Mouse (Mus musculus) monocyte, adult 2 months (primary cell): ENCODE data around the gene Hivep3.

Source experiments
- DNase-seq, 2 experiments: peaks; one replicate each; pipeline ENCODE4 v3.0.0; 2022; ENCODE audit warnings: low spot score in 2 of 2, low read depth in 1 of 2

Hivep3 gene

DNA sequence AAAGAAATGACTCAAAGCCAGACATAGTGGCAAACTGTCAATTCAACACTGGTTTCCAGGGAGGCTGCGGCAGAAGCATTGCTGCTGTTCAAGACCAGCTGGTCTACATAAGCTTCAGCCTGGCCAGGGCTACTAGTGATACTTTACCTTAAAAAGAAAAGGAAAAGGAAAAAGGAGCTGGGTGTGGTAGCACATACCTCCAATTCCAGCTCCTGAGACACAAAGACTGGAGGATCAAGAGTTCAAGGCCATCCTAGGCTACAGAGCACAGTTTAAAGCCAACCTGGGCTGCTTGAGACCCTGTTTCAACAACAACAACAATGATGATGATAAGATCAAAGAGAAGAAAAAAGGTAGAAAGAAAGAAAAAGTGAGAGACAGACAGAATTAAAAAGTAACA, 452.9 kb downstream of the Hivep3 start:
- DNase-seq, result no peak

DNA sequence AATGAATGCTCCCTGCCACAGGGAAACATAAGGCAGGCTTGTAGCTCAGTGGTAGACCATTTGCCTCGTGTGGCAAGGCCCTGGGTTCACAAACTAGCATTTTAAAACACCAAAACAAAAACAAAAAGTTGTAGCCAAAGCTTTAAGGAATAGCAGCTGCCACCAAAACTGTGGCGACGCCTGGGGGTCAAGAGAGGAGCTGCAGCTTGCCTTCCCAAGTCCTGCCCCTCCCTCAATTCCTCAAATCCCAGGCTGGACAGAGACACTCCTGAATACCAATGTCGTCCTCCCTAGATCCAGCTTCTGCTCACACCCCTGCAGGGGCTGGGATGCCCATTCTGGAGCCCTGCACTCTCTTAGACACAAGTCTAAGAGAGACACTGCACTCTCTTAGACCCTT, 453.4 kb downstream of the Hivep3 start:
- no peak for DNase-seq
